Mouse (Mus musculus): ENCODE results near the gene Znrf2.

DNA sequence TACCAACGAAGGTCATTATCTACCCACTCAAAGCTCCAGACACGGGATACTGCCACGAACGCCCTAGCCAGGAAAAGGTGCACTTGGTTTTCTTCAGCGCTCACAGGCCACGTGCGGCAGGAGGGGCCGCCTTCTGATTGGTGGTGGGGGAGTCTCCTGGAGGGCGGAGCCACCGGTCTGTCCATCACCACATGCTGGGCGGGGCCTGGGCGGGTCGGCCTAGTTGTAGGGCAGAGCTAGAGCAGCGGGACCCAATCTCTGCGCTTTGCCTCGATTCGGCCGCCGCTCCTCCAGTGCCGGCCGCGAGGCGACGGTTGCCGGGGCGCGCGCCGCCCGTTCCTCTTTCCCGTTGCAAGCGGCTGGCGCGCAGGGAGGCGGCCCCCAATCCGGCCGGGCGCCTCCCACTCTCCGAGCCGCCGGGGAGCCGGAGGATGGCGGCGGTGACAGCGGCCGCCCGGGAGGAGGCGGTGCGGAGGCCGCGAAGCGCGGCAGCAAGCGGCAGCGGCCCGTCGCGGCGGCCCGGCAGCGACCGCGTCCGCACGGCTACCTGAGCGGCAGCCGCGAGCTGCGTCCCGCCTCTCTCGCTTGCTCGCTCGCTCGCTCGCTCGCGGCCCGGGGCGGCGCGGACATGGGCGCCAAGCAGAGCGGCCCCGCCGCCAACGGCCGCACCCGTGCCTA is at the start of gene Znrf2:
- TF ChIP-seq CTCF (IDR thresholded peaks at IDR 0.05; ENCODE audit: low read depth) (no peak; the same call in 1 of the 2 replicates), EP300 (IDR thresholded peaks at IDR 0.05; ENCODE audit: low read depth) (no peak)

Data from liver, embryonic 14.5 days (tissue).